Mouse (Mus musculus) spleen, adult 12 weeks (tissue): ENCODE measurements around the gene Tbc1d4.

Experiments used
- DNase-seq: peaks from one replicate; pipeline ENCODE4 v3.0.0; 2022; ENCODE audit warnings: low spot score

Gene Tbc1d4

DNA sequence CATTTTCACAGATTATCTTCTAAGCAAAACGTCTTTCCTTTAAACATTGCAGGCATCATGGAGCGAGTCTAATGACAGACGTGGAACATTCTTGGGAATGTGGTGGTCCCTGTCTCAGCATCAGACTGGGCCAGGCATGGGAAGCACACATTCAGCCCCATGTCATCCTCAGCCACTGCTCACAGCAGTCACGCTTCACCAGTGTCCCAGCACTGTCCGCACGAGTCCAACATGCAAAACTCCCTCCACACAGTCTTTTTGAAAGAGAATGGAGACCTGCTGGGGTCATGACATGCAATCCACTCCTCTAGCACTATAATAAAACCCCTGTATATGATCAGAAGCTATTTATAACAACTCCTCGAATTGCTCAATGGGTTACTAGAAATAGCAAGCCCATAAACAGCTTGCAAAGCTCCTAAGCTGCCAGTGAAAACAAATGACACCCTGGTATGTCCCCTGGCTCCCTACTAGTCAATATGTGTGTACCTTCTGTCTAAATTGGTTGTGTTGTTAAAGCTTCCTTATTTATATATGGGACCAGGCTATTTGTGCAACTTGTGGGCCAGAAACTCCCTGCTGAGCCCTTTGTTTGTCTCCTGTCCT is 76.8 kb downstream of the Tbc1d4 start:
- no peak for DNase-seq

- no peak for DNase-seq
Measured at GRCm38 (mm10) chr14:101530455-101530854, 78.5 kb downstream of the Tbc1d4 start.

- DNase-seq = no peak
Measured at GRCm38 (mm10) chr14:101529194-101529593, 79.8 kb downstream of the Tbc1d4 start.

GRCm38 (mm10) chr14:101527420-101527996 is 81.5 kb downstream of the Tbc1d4 start:
- DNase-seq = no peak

DNA sequence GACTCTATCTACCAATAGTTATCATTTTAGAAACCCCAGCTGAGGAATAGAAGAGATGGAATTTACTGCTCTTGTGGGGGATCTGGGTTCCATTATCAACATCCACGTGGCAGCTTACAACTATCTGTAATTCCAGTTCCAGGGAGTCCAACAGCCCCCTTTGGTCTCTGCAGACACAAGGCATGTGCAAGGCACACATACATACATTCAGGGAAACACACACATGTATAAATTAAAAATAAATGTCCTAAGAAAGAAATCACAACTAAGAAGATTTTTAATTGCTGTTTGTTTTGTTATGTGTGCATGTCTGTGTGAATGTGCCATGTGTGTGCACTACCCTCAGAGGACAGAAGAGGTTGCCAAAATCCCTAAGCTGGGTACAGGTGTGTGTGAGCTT is 82.5 kb downstream of the Tbc1d4 start:
- no peak for DNase-seq

GRCm38 (mm10) chr14:101519964-101520363 is 89.0 kb downstream of the Tbc1d4 start:
- no peak for DNase-seq

GRCm38 (mm10) chr14:101518259-101518658 is 90.7 kb downstream of the Tbc1d4 start:
- DNase-seq = no peak

DNA sequence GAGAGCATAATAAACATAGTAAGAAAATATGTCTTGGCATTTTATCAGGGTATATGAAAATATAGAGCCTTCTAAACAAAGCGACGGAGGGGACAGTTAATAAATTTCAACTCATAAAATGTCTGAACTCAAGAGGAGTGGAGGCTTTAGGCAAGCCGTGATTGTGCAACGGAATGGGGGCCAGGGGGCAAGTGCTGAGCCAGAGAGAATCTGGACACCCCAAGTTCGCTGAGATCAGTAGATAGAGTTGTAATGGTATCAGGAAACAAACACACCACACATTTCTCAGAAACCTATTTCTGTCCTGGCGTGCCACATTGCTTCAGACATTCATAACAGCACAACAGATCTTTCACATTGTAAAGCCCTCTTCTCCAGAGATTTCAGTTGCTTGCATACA is 91.2 kb downstream of the Tbc1d4 start:
- DNase-seq = no peak

GRCm38 (mm10) chr14:101517341-101517740 is 91.7 kb downstream of the Tbc1d4 start:
- no peak for DNase-seq

DNA sequence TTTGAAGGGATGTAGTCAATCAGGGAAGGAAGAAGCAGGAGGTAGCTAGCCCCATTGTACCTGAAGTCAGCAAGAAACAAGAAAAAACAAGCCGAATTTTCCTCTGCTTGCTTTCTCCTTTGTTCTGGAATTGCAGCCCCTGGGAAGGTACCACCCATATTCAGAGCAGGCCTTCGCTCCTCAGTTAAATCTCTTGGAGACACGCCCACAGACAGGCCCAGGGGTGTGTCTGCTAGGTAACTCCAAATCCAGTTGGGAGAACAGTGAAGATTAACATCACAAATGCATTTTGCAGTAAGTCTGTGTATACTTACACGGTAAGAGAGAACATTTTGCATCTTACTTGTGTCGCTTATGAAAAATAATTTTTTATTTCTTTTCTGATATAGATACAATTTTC is 92.1 kb downstream of the Tbc1d4 start:
- no peak for DNase-seq

DNA sequence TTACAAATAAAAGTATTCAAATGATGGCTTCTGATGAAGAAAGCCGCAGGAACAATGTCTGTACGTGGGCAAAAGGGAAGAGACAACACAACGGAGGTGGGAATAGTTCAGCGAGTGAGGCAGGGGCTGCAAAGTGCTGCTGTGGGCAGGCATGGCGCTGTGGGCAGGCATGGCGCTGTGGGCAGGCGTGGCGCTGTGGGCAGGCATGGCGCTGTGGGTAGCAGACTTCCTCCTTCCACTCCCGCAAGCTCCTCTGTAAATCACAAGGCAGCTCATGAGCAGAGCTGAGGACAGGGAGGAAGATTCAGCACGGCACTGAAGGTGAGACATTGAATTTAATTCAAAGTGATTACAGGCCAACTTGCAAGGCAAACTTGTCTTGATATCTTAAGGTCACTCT is 93.0 kb downstream of the Tbc1d4 start:
- DNase-seq = no peak

- no peak for DNase-seq
Measured at GRCm38 (mm10) chr14:101515271-101515670, 93.7 kb downstream of the Tbc1d4 start.

GRCm38 (mm10) chr14:101514557-101514971 is 94.4 kb downstream of the Tbc1d4 start:
- DNase-seq = no peak

DNA sequence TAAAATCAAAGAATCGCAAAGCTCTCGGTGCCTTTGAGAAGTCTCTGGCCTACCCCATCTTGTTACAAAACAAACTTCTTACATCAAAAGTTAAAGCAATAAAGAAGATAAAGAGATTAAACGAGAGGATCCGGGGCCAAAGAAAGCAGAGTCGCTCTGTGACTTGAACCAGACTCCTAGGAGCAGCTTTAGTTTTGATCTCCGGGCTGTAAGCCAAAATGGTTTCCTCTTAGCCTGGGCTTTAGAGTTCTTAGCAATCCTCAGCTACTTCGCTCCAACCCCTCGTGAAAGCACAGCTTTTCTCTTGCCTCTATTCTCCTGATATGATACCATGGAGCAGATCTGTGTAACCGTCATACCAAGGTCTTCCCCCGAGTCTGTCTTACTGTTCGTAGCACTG is 95.8 kb downstream of the Tbc1d4 start:
- no peak for DNase-seq

DNA sequence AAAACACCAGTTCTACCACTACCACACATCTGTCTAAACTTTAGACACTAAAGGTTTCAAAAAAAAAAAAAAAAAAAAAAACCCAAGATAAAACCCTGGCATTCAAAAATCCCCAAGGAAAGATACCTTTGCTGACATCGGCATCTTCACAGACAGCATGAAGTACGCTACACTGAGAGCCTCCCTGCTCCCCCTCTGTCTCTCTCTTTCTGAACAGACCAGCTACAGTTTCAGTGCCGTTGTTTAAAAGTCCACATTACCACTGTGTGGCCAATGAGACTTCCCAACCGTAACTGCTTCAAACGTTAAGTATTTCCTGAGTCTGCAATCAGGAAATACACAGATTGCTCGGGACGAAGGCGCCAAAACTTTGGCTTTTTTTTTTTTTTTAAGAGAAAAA is 97.6 kb downstream of the Tbc1d4 start:
- no peak for DNase-seq

- no peak for DNase-seq
Measured at GRCm38 (mm10) chr14:101510540-101511313, 98.3 kb downstream of the Tbc1d4 start.

GRCm38 (mm10) chr14:101509759-101510158 is 99.2 kb downstream of the Tbc1d4 start:
- no peak for DNase-seq

DNA sequence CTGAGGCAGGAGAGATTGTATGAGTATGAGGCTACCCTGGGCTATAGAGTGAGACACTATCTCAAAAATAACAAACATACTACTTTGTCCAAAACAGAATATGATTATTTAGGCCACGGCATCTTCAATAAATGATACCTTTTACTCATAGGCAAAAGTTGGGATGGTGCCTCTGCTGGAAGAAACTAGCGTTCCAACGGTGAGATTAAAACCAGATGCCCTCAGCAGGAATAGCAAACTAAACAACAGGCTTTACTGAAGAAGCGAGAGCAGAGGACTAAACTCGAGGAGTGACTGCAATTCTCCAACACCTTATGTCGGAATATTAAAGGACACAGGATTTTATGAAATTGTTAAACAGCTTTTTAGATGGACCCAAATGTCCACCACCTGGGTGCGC is 101.0 kb downstream of the Tbc1d4 start:
- no peak for DNase-seq

DNA sequence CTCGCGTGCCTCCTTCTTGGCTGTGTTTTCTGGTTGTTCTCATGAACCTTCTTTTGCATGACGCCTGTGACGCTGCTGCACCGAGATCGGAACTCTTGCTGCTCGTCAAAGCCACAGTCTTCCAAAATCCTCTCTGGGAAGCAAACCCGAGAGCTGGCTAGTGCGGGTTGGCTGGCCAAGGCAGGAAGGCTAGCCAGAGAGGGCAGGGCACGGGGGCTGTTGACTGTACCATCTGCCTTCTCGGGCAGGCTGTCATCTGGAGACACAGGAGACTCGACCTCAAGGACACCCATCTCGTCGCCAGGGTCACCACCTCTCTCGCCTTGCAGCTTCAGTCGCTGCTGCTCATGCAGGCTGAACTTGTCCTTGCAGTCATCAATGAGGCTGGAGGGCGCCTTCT is 101.8 kb downstream of the Tbc1d4 start:
- no peak for DNase-seq

DNA sequence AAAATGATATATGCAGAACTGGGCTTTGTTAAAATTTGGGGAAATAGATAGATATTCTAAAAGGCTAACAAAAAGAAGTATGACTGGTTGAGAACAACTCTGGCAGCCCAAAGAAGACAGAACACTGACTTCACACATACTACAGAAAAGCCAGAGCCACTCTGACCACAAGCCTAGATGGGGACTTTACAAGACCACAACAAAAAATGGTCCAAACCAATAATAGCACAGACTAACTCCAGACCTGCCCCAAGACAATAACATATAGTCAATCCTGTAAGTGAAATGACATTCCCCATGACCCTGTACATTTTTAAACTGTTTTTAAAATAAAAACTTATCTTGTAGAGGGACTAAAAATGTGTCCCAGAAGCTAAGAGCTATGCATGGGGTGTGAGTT is 103.2 kb downstream of the Tbc1d4 start:
- DNase-seq = no peak

GRCm38 (mm10) chr14:101504473-101505200 is 104.4 kb downstream of the Tbc1d4 start:
- no peak for DNase-seq

DNA sequence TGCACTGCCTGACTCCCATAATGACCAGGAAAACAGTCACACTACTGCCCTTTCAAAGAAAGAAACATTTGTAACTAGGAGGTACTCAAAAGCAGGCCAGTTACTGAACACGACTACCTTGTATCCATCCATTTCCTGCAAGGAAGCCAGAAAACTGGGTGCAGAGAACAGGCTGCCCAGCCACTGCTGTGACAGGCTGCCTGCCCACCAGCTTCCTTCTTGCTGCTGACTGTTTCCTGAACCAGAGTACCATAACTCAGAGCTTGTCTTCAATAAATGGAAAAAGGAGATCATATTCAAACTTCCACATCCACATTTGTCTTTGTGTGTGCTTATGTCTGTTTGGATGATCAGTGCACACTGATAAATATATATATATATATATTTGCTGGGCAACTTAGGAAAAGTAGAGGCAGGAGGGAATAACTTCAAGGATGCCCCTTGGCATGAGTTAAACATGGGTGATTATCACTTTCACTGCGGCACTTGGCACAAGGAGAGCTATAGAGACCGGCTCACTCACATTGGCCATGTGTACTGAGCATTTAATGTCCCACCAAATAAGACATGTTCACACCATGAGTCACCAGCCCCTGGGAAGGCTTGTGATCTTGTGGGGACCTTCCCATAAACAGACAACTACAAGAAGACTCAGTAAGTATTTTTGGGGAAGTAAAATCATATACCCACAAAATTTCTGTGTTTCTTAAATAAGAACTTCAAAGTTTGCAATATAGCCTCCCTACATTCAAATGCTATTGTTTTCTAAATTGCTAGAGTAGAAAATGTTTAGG is 105.6 kb downstream of the Tbc1d4 start:
- DNase-seq = no peak
